10 mouse cellular contexts compared by ENCODE assay signal in genomic region chr13:119836324-119836811, GRCm38 (mm10). TPM values are rescaled to one million over a fixed set of nuclear protein-coding genes. Genes with fewer than 3 reads are reported as not detected.
DNase-seq lines count a peak whose midpoint lies in the region; ATAC-seq and TF ChIP-seq lines count a peak whose summit lies in the region.
"Not testable (repeated sequence)": the region's sequence is repeated elsewhere in the genome, so short reads cannot be mapped to it uniquely, and the experiment has no call there.
"Had no signal": no experiment of that assay in that cellular context is flagged by ENCODE, and none has a peak within 500 bp of the region (broad histone marks: within the 10 kb centered on the region; RNA-seq: fewer than 3 reads in every experiment).

No protein-coding gene starts in this region.

- WGBS in forebrain, embryonic 15.5 days, result 9% methylated on average over 23 of the region's 23 CpGs
- WGBS in kidney, embryonic 15.5 days, result 16% methylated on average over 23 of the region's 23 CpGs
- 8% methylated on average over 23 of the region's 23 CpGs for WGBS in liver, embryonic 15.5 days (ENCODE audit: insufficient replicate concordance)
- 9% methylated on average over 22 of the region's 23 CpGs for WGBS in midbrain, embryonic 14.5 days
- 13% methylated on average over 23 of the region's 23 CpGs for WGBS in spleen, adult 2 months

- not testable (repeated sequence) for H3K27me3 ChIP-seq in forebrain, embryonic 15.5 days; midbrain, embryonic 14.5 days (ENCODE audit: control insufficient read depth, insufficient read depth, low read length); spleen, adult 2 months (ENCODE audit: control insufficient read depth, insufficient read depth, low read length)
- peaks cover 20% of the 10 kb centered on the region for H3K27me3 ChIP-seq in kidney, embryonic 15.5 days
- peaks cover 17% of the 10 kb centered on the region for H3K27me3 ChIP-seq in liver, embryonic 15.5 days

- ATAC-seq in forebrain, embryonic 15.5 days (replicated peaks), result peak; percentile 78
- peak; percentile 72 for ATAC-seq in kidney, embryonic 15.5 days (replicated peaks; ENCODE audit: low FRiP score)
- not testable (repeated sequence) for ATAC-seq in liver, embryonic 15.5 days (ENCODE audit: insufficient read depth)
- peak; percentile 77 for ATAC-seq in midbrain, embryonic 14.5 days (ENCODE audit: low FRiP score, low TSS enrichment)

- H3K27ac ChIP-seq in forebrain, embryonic 15.5 days (replicated peaks); kidney, embryonic 15.5 days; liver, embryonic 15.5 days (replicated peaks); midbrain, embryonic 14.5 days (replicated peaks; ENCODE audit: low read depth, low read length); spleen, adult 2 months (ENCODE audit: insufficient read depth, low read length): not testable (repeated sequence)

- H3K4me3 ChIP-seq in forebrain, embryonic 15.5 days, result peak overlapping the region; percentile 34
- H3K4me3 ChIP-seq in kidney, embryonic 15.5 days (replicated peaks), result peak overlapping the region; percentile 27
- H3K4me3 ChIP-seq in liver, embryonic 15.5 days (replicated peaks), result 0 out of 2 replicates have a peak overlapping the region, but pooled peaks have one; percentile 15
- peak overlapping the region; percentile 13 for H3K4me3 ChIP-seq in midbrain, embryonic 14.5 days (replicated peaks; ENCODE audit: low read depth, low read length)
- H3K4me3 ChIP-seq in spleen, adult 2 months (ENCODE audit: extremely low read depth, insufficient read depth, insufficient read length), result peak overlapping the region; percentile 49

- not testable (repeated sequence) for TF ChIP-seq POLR2A in spleen, adult 2 months (IDR thresholded peaks at IDR 0.05; ENCODE audit: low read depth, low read length)

- DNase-seq in R1 (ENCODE audit: low read depth, low spot score), result peak; percentile 20
- DNase-seq in cerebellum, postnatal 10 days, result peak; percentile 42 to 55
- DNase-seq in heart, postnatal 14 days, result peak; percentile 8 to 9
- peak; percentile 51 for DNase-seq in midbrain, embryonic 14.5 days
- not testable (repeated sequence) for DNase-seq in spleen, adult 2 months (ENCODE audit: low read depth in 1 of 2, low spot score in 2 of 2)

- not testable (repeated sequence) for H3K36me3 ChIP-seq in forebrain, embryonic 15.5 days; kidney, embryonic 15.5 days; liver, embryonic 15.5 days (replicated peaks); midbrain, embryonic 14.5 days (ENCODE audit: control insufficient read depth, insufficient read depth, low read length); spleen, adult 2 months (ENCODE audit: control insufficient read depth, insufficient read depth, low read length)

- intact Hi-C loops in heart, postnatal 14 days (cut with DNase I), result not testable (repeated sequence)

- not testable (repeated sequence) for H3K9me3 ChIP-seq in forebrain, embryonic 15.5 days; kidney, embryonic 15.5 days (replicated peaks); liver, embryonic 15.5 days (replicated peaks); midbrain, embryonic 14.5 days (ENCODE audit: control insufficient read depth, low read length)

- H3K4me2 ChIP-seq in forebrain, embryonic 15.5 days (replicated peaks), result peak overlapping the region; percentile 39
- peak overlapping the region; percentile 49 for H3K4me2 ChIP-seq in kidney, embryonic 15.5 days
- peak overlapping the region; percentile 47 for H3K4me2 ChIP-seq in liver, embryonic 15.5 days
- peak overlapping the region; percentile 39 for H3K4me2 ChIP-seq in midbrain, embryonic 14.5 days (ENCODE audit: low read length)

- not testable (repeated sequence) for H3K9ac ChIP-seq in forebrain, embryonic 15.5 days (replicated peaks); kidney, embryonic 15.5 days; liver, embryonic 15.5 days; midbrain, embryonic 14.5 days (replicated peaks; ENCODE audit: low read length)

- TF ChIP-seq CTCF in spleen, adult 2 months (IDR thresholded peaks at IDR 0.05; ENCODE audit: extremely low read depth, insufficient read depth, insufficient read length, insufficient replicate concordance), result not testable (repeated sequence)

- not testable (repeated sequence) for H3K4me1 ChIP-seq in forebrain, embryonic 15.5 days; kidney, embryonic 15.5 days; liver, embryonic 15.5 days (replicated peaks); midbrain, embryonic 14.5 days (ENCODE audit: control insufficient read depth, insufficient read depth, low read length); spleen, adult 2 months (ENCODE audit: control insufficient read depth, insufficient read depth, insufficient read length)

RNA-seq across cellular contexts. Expression of gene D13Ertd608e, which starts 0.6 kb away (rescaled TPM):
- polyA plus RNA-seq in forebrain, embryonic 15.5 days (2015; fragmentation: Nextera tagmentation; extraction: Ambion mirVana), result not detected in 2 replicates
- not detected for total RNA-seq in heart, postnatal 14 days (2021)
- not detected in 2 replicates for polyA plus RNA-seq in kidney, embryonic 15.5 days (2015; fragmentation: Nextera tagmentation; extraction: Ambion mirVana)
- not detected in 2 replicates for polyA plus RNA-seq in liver, embryonic 15.5 days (2015; fragmentation: Nextera tagmentation; extraction: Ambion mirVana)
- not detected in 2 replicates for polyA plus RNA-seq in midbrain, embryonic 14.5 days (2014; fragmentation: Nextera tagmentation; extraction: Ambion mirVana)
- polyA plus RNA-seq in spleen, adult 2 months (2012; rRNA removed), result 0.21 and 1.0 TPM in 2 replicates
- total RNA-seq: G1E had no signal
- polyA plus RNA-seq: erythroblast, embryonic 14.5 days; G1E had no signal

RNA-seq across cellular contexts. Expression of gene AF067063, which starts 6.4 kb away (rescaled TPM):
- not detected in 2 replicates for polyA plus RNA-seq in forebrain, embryonic 15.5 days (2015; fragmentation: Nextera tagmentation; extraction: Ambion mirVana)
- not detected for total RNA-seq in heart, postnatal 14 days (2021)
- not detected in 2 replicates for polyA plus RNA-seq in kidney, embryonic 15.5 days (2015; fragmentation: Nextera tagmentation; extraction: Ambion mirVana)
- not detected in 2 replicates for polyA plus RNA-seq in liver, embryonic 15.5 days (2015; fragmentation: Nextera tagmentation; extraction: Ambion mirVana)
- polyA plus RNA-seq in midbrain, embryonic 14.5 days (2014; fragmentation: Nextera tagmentation; extraction: Ambion mirVana), result not detected in 2 replicates
- polyA plus RNA-seq in spleen, adult 2 months (2012; rRNA removed), result not detected in 2 replicates
- total RNA-seq: G1E had no signal
- polyA plus RNA-seq: erythroblast, embryonic 14.5 days; G1E had no signal

RNA-seq across cellular contexts. Expression of gene Zfp131, which starts 45.7 kb away (rescaled TPM):
- polyA plus RNA-seq in forebrain, embryonic 15.5 days (2015; fragmentation: Nextera tagmentation; extraction: Ambion mirVana), result 46.7 and 47.7 TPM in 2 replicates
- 10 to 100 TPM; 22.9 TPM for total RNA-seq in heart, postnatal 14 days (2021)
- polyA plus RNA-seq in kidney, embryonic 15.5 days (2015; fragmentation: Nextera tagmentation; extraction: Ambion mirVana), result 37.0 and 37.3 TPM in 2 replicates
- 12.1 and 12.5 TPM in 2 replicates for polyA plus RNA-seq in liver, embryonic 15.5 days (2015; fragmentation: Nextera tagmentation; extraction: Ambion mirVana)
- polyA plus RNA-seq in midbrain, embryonic 14.5 days (2014; fragmentation: Nextera tagmentation; extraction: Ambion mirVana), result 35.2 and 36.3 TPM in 2 replicates
- 6.1 and 8.2 TPM in 2 replicates for polyA plus RNA-seq in spleen, adult 2 months (2012; rRNA removed)

RNA-seq across cellular contexts. Expression of gene Tcstv1, which starts 58.2 kb away (rescaled TPM):
- polyA plus RNA-seq in forebrain, embryonic 15.5 days (2015; fragmentation: Nextera tagmentation; extraction: Ambion mirVana), result not detected in 2 replicates
- not detected for total RNA-seq in heart, postnatal 14 days (2021)
- not detected in 2 replicates for polyA plus RNA-seq in kidney, embryonic 15.5 days (2015; fragmentation: Nextera tagmentation; extraction: Ambion mirVana)
- not detected in 2 replicates for polyA plus RNA-seq in liver, embryonic 15.5 days (2015; fragmentation: Nextera tagmentation; extraction: Ambion mirVana)
- polyA plus RNA-seq in midbrain, embryonic 14.5 days (2014; fragmentation: Nextera tagmentation; extraction: Ambion mirVana), result not detected in 2 replicates
- polyA plus RNA-seq in spleen, adult 2 months (2012; rRNA removed), result not detected in 2 replicates
- total RNA-seq: G1E had no signal
- polyA plus RNA-seq: erythroblast, embryonic 14.5 days; G1E had no signal
